Mouse (Mus musculus): ENCODE results near the gene Zfp523. TPM values are rescaled to one million over a fixed set of nuclear protein-coding genes. Genes with fewer than 3 reads are reported as not detected.

Gene Zfp523
- polyA plus RNA-seq, 2 experiments = 4.3 to 6.1 TPM

DNA sequence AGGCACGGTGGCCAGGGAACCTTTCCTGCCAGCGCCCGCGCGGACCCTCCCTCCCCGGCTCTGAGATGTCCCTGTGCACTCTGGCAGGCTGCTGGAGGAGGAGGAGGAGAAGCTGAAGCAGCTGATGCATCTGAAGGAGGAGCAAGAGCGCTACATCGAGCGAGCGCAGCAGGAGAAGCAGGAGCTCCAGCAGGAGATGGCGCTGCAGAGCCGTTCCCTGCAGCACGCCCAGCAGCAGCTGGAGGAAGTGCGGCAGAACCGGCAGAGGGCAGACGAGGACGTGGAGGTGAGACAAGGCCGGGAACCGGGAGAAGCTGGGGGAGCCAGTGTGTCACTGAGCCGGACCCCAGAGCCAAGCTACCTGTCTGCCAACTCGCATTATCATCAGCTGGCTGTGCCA lies 49.1 kb downstream of the Zfp523 start:
- H3K36me3 ChIP-seq (replicated peaks; ENCODE audit: control insufficient read depth, insufficient read depth, low read depth) = no peaks in the 10 kb centered on the region
- peak overlapping the region; percentile 42 for H3K4me2 ChIP-seq (ENCODE audit: low read depth)
- peaks cover 13 to 14% of the 10 kb centered on the region in 2 experiments for H3K4me1 ChIP-seq (replicated peaks; ENCODE audit: control insufficient read depth in 2 of 2, insufficient read depth in 2 of 2, low read length in 1 of 2)
- no peak overlapping the region for H3K27ac ChIP-seq
- H3K9ac ChIP-seq (replicated peaks) = no peak overlapping the region
- WGBS (ENCODE audit: insufficient replicate concordance) = 24% methylated on average over 21 of the region's 21 CpGs
- no peaks in the 10 kb centered on the region for H3K27me3 ChIP-seq (ENCODE audit: control insufficient read depth, insufficient read depth, low read length)
- DNase-seq (ENCODE audit: low read depth in 3 of 3, low spot score in 3 of 3) = peak; percentile 59 to 67 (median 65)
- H3K4me3 ChIP-seq (ENCODE audit: insufficient read depth in 1 of 2, low read depth in 2 of 2, low read length in 2 of 2) = no peak overlapping the region
- TF ChIP-seq EP300 (IDR thresholded peaks at IDR 0.05; ENCODE audit: low read depth) (no peak), CTCF (IDR thresholded peaks at IDR 0.05; ENCODE audit: low read depth) (peak; percentile 99)
- ATAC-seq (ENCODE audit: insufficient read depth) = peak; percentile 12; the same call in 1 of the 2 replicates
- no peaks in the 10 kb centered on the region for H3K9me3 ChIP-seq (ENCODE audit: control insufficient read depth, low read length)

- H3K27ac ChIP-seq = no peak overlapping the region
These were observed 53.6 kb downstream of the Zfp523 start for GRCm38 (mm10) chr17:28230486-28230885.

DNA sequence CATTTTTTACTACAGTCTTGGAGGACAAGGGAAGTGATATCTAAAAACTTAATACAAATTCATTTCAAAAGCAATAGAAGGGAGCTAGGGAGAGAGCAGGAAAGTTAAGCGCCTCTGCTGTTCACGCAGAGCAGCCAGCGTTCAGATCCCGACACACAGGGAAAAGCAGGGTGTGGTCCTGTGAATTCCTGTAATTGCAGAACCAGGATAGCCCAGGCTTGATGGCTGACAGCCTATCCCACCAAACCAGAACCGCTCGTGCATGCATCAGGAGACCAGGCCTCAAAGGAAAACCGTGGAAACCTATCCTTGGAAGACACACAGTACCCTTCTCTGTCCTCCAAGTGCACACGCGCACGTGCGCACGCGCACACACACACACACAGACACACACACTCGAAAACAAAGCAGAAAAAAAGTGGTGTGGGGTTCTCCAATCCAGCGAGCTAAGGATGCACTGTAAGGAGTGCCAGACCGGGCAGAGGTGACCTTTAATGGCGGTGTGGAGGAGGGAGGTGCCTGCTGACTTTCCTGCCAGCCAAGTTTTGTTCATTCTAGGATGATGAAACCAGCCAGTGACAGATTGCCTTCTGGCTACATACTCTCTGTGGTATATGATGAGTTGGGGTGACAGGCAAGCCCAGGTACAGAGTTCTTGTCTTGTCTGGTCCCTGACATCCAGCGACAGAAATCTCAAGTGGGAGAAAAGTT lies 54.3 kb downstream of the Zfp523 start:
- Histone ChIP-seq H3K27me3 (ENCODE audit: control insufficient read depth, insufficient read depth, low read length) (no peaks in the 10 kb centered on the region), H3K4me2 (ENCODE audit: low read depth) (no peak overlapping the region), H3K4me3 (ENCODE audit: insufficient read depth in 1 of 2, low read depth in 2 of 2, low read length in 2 of 2) (no peak overlapping the region), H3K27ac (no peak overlapping the region), H3K36me3 (replicated peaks; ENCODE audit: control insufficient read depth, insufficient read depth, low read depth) (no peaks in the 10 kb centered on the region), H3K9ac (replicated peaks) (no peak overlapping the region), H3K4me1 (replicated peaks; ENCODE audit: control insufficient read depth in 2 of 2, insufficient read depth in 2 of 2, low read length in 1 of 2) (peaks cover under 1 to 26% of the 10 kb centered on the region in 2 experiments), H3K9me3 (ENCODE audit: control insufficient read depth, low read length) (no peaks in the 10 kb centered on the region)
- 77% methylated on average over 18 of the region's 18 CpGs for WGBS (ENCODE audit: insufficient replicate concordance)
- ATAC-seq (ENCODE audit: insufficient read depth) = no peak
- TF ChIP-seq CTCF (IDR thresholded peaks at IDR 0.05; ENCODE audit: low read depth) = no peak
- TF ChIP-seq EP300 (IDR thresholded peaks at IDR 0.05; ENCODE audit: low read depth) = no peak
- no peak for DNase-seq (ENCODE audit: low read depth in 3 of 3, low spot score in 3 of 3)

More at GRCm38 (mm10) chr17:28230486-28230885, 53.6 kb downstream of the Zfp523 start:
- Histone ChIP-seq H3K27me3 (ENCODE audit: control insufficient read depth, insufficient read depth, low read length) (no peaks in the 10 kb centered on the region), H3K4me2 (ENCODE audit: low read depth) (no peak overlapping the region), H3K36me3 (replicated peaks; ENCODE audit: control insufficient read depth, insufficient read depth, low read depth) (no peaks in the 10 kb centered on the region), H3K9ac (replicated peaks) (no peak overlapping the region), H3K9me3 (ENCODE audit: control insufficient read depth, low read length) (no peaks in the 10 kb centered on the region), H3K4me1 (replicated peaks; ENCODE audit: control insufficient read depth in 2 of 2, insufficient read depth in 2 of 2, low read length in 1 of 2) (peaks cover 0 to 19% of the 10 kb centered on the region in 2 experiments; a peak in 3 of 4 replicates), H3K4me3 (ENCODE audit: insufficient read depth in 1 of 2, low read depth in 2 of 2, low read length in 2 of 2) (no peak overlapping the region)
- WGBS (ENCODE audit: insufficient replicate concordance) = 71% methylated on average over 6 of the region's 6 CpGs
- ATAC-seq (ENCODE audit: insufficient read depth) (no peak), DNase-seq (ENCODE audit: low read depth in 3 of 3, low spot score in 3 of 3) (no peak)
- TF ChIP-seq EP300 (IDR thresholded peaks at IDR 0.05; ENCODE audit: low read depth) (no peak), CTCF (IDR thresholded peaks at IDR 0.05; ENCODE audit: low read depth) (no peak)

DNA sequence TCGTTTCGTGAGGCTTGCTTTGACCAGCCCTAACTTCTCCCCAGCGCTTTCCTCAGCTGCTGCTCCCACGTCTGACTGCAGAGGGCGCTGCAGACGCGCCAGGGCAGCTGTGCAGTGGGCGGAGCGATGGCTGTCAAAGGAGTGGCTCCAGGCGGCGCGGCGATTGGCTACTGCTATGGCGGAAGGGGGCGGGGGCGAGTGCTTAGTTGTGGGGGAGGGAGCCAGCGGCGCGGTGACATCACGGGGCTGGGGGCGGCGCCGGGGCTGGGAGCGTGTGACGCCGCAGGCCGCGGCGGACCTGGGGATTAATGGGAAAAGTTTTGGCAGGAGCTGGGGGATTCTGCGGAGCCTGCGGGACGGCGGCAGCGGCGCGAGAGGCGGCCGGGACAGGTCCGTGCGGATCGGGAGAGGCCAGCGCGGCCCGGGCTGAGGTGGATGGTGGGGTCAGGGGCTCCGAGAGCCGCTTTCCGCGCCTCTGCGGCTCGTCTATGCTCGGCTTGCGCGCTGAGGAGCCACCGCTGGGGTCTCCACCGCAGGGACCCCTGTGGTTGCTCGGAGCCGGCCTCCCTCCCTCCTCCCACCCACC lies 55.6 kb downstream of the Zfp523 start, which contains the start of gene Ppard:
Gene Ppard, plus strand, starts transcription at position 226 of the 586 bp plus-strand sequence.
- DNase-seq (ENCODE audit: low read depth in 3 of 3, low spot score in 3 of 3) = peak; percentile 92 to 94 (median 93)
- H3K4me2 ChIP-seq (ENCODE audit: low read depth) = peak within 1 kb of the TSS; percentile 84
- H3K9me3 ChIP-seq (ENCODE audit: control insufficient read depth, low read length) = no peaks in the 10 kb centered on the region
- ATAC-seq (ENCODE audit: insufficient read depth) = peak; percentile 89
- H3K4me1 ChIP-seq (replicated peaks; ENCODE audit: control insufficient read depth in 2 of 2, insufficient read depth in 2 of 2, low read length in 1 of 2) = peaks cover 15 to 40% of the 10 kb centered on the region in 2 experiments
- TF ChIP-seq CTCF (IDR thresholded peaks at IDR 0.05; ENCODE audit: low read depth) (peak; percentile 100), EP300 (IDR thresholded peaks at IDR 0.05; ENCODE audit: low read depth) (no peak)
- H3K4me3 ChIP-seq (ENCODE audit: insufficient read depth in 1 of 2, low read depth in 2 of 2, low read length in 2 of 2) = peak within 1 kb of the TSS; percentile 63 to 71
- peak within 1 kb of the TSS; percentile 79 for H3K9ac ChIP-seq (replicated peaks)
- no peaks in the 10 kb centered on the region for H3K36me3 ChIP-seq (replicated peaks; ENCODE audit: control insufficient read depth, insufficient read depth, low read depth)
- 1% methylated on average over 57 of the region's 57 CpGs for WGBS (ENCODE audit: insufficient replicate concordance)
- peak within 1 kb of the TSS; percentile 3 for H3K27ac ChIP-seq
- H3K27me3 ChIP-seq (ENCODE audit: control insufficient read depth, insufficient read depth, low read length) = no peaks in the 10 kb centered on the region

GRCm38 (mm10) chr17:28233091-28233731 lies 56.3 kb downstream of the Zfp523 start:
- Histone ChIP-seq H3K4me3 (ENCODE audit: insufficient read depth in 1 of 2, low read depth in 2 of 2, low read length in 2 of 2) (peak overlapping the region; percentile 63 to 71), H3K36me3 (replicated peaks; ENCODE audit: control insufficient read depth, insufficient read depth, low read depth) (no peaks in the 10 kb centered on the region), H3K9me3 (ENCODE audit: control insufficient read depth, low read length) (no peaks in the 10 kb centered on the region), H3K9ac (replicated peaks) (peak overlapping the region; percentile 79), H3K4me1 (replicated peaks; ENCODE audit: control insufficient read depth in 2 of 2, insufficient read depth in 2 of 2, low read length in 1 of 2) (peaks cover 19 to 46% of the 10 kb centered on the region in 2 experiments), H3K4me2 (ENCODE audit: low read depth) (peak overlapping the region; percentile 84), H3K27ac (peak overlapping the region; percentile 3), H3K27me3 (ENCODE audit: control insufficient read depth, insufficient read depth, low read length) (no peaks in the 10 kb centered on the region)
- ATAC-seq (ENCODE audit: insufficient read depth) (peak; percentile 20), DNase-seq (ENCODE audit: low read depth in 3 of 3, low spot score in 3 of 3) (no peak)
- TF ChIP-seq EP300 (IDR thresholded peaks at IDR 0.05; ENCODE audit: low read depth) (no peak), CTCF (IDR thresholded peaks at IDR 0.05; ENCODE audit: low read depth) (no peak)
- 2% methylated on average over 17 of the region's 17 CpGs for WGBS (ENCODE audit: insufficient replicate concordance)

All from liver, embryonic 14.5 days (tissue).